Mouse (Mus musculus): ENCODE results near the gene Tmprss11e.

Gene Tmprss11e

GRCm38 (mm10) chr5:86745715-86746114 is at the start of gene Tmprss11e:
TSS of gene Tmprss11e (minus strand) at chr5:86745815.
- DNase-seq (ENCODE audit: low read depth, low spot score), result no peak

- no peak for DNase-seq (ENCODE audit: low read depth, low spot score)
Measured at GRCm38 (mm10) chr5:86792807-86793206, 47.2 kb upstream of the Tmprss11e start.

GRCm38 (mm10) chr5:86792249-86792648 is 46.6 kb upstream of the Tmprss11e start:
- no peak for DNase-seq (ENCODE audit: low read depth, low spot score)

GRCm38 (mm10) chr5:86789954-86790353 is 44.3 kb upstream of the Tmprss11e start:
- DNase-seq (ENCODE audit: low read depth, low spot score), result no peak

- no peak for DNase-seq (ENCODE audit: low read depth, low spot score)
Measured at GRCm38 (mm10) chr5:86786798-86787197, 41.2 kb upstream of the Tmprss11e start.

GRCm38 (mm10) chr5:86784205-86784604 is 38.6 kb upstream of the Tmprss11e start:
- no peak for DNase-seq (ENCODE audit: low read depth, low spot score)

GRCm38 (mm10) chr5:86783059-86783458 is 37.4 kb upstream of the Tmprss11e start:
- DNase-seq (ENCODE audit: low read depth, low spot score), result no peak

GRCm38 (mm10) chr5:86778471-86778870 is 32.9 kb upstream of the Tmprss11e start:
- DNase-seq (ENCODE audit: low read depth, low spot score), result no peak

- no peak for DNase-seq (ENCODE audit: low read depth, low spot score)
Measured at GRCm38 (mm10) chr5:86776941-86777340, 31.3 kb upstream of the Tmprss11e start.

GRCm38 (mm10) chr5:86771010-86771409 is 25.4 kb upstream of the Tmprss11e start:
- no peak for DNase-seq (ENCODE audit: low read depth, low spot score)

GRCm38 (mm10) chr5:86769015-86769658 is 23.5 kb upstream of the Tmprss11e start:
- no peak for DNase-seq (ENCODE audit: low read depth, low spot score)

GRCm38 (mm10) chr5:86742796-86743195 is 2.8 kb downstream of the Tmprss11e start:
- no peak for DNase-seq (ENCODE audit: low read depth, low spot score)

GRCm38 (mm10) chr5:86741146-86741545 is 4.5 kb downstream of the Tmprss11e start:
- no peak for DNase-seq (ENCODE audit: low read depth, low spot score)

GRCm38 (mm10) chr5:86735808-86736207 is 9.8 kb downstream of the Tmprss11e start:
- DNase-seq (ENCODE audit: low read depth, low spot score), result no peak

- no peak for DNase-seq (ENCODE audit: low read depth, low spot score)
Measured at GRCm38 (mm10) chr5:86730587-86730986, 15.0 kb downstream of the Tmprss11e start.

- no peak for DNase-seq (ENCODE audit: low read depth, low spot score)
Measured at GRCm38 (mm10) chr5:86728574-86728973, 17.0 kb downstream of the Tmprss11e start.

GRCm38 (mm10) chr5:86727033-86727432 is 18.6 kb downstream of the Tmprss11e start:
- DNase-seq (ENCODE audit: low read depth, low spot score), result no peak

GRCm38 (mm10) chr5:86725021-86725420 is 20.6 kb downstream of the Tmprss11e start:
- no peak for DNase-seq (ENCODE audit: low read depth, low spot score)

- no peak for DNase-seq (ENCODE audit: low read depth, low spot score)
Measured at GRCm38 (mm10) chr5:86722820-86723460, 22.7 kb downstream of the Tmprss11e start.

GRCm38 (mm10) chr5:86714967-86715366 is 30.6 kb downstream of the Tmprss11e start:
- DNase-seq (ENCODE audit: low read depth, low spot score), result no peak

GRCm38 (mm10) chr5:86704923-86705322 is 40.7 kb downstream of the Tmprss11e start:
- no peak for DNase-seq (ENCODE audit: low read depth, low spot score)

- peak; percentile 3 for DNase-seq (ENCODE audit: low read depth, low spot score)
Measured at GRCm38 (mm10) chr5:86684667-86685066, 60.9 kb downstream of the Tmprss11e start.

GRCm38 (mm10) chr5:86676262-86676661 is 69.4 kb downstream of the Tmprss11e start, which contains the start of gene Tmprss11b:
TSS of gene Tmprss11b (minus strand) at chr5:86676362.
- DNase-seq (ENCODE audit: low read depth, low spot score), result no peak
